Mouse (Mus musculus) limb, embryonic 11.5 days (tissue): ENCODE measurements around the gene Cd300e. TPM values are rescaled to one million over a fixed set of nuclear protein-coding genes. Genes with fewer than 3 reads are reported as not detected.

ENCODE experiments used
- ATAC-seq: fragments of 200-750 bp; cut with Nextera tagmentation; 2 replicates; pipeline ENCODE4 v1.8.0; 2017; ENCODE audit warnings: low read depth; ENCODE audit not compliant: insufficient number of reproducible peaks, low FRiP score, low TSS enrichment
- DNase-seq: peaks from one replicate; pipeline ENCODE4 v3.0.0-alpha.2; 2015; ENCODE audit warnings: low spot score
- H3K27ac ChIP-seq: fragments of 300-500 bp; sonication (generic); replicated peaks from 2 replicates; pipeline ENCODE4 v1.5.1; 2014; ENCODE audit warnings: low read depth, mild to moderate bottlenecking, low read length
- H3K27me3 ChIP-seq: fragments of 300-500 bp; sonication (generic); 2 replicates; pipeline ENCODE4 v1.6.1; 2014; ENCODE audit warnings: mild to moderate bottlenecking, low read length, mixed read lengths; ENCODE audit not compliant: control insufficient read depth, insufficient read depth
- H3K36me3 ChIP-seq: fragments of 300-500 bp; sonication (generic); 2 replicates; pipeline ENCODE4 v1.6.1; 2014; ENCODE audit warnings: mild to moderate bottlenecking, low read length, moderate library complexity, mixed read lengths; ENCODE audit not compliant: control insufficient read depth, insufficient read depth
- H3K4me1 ChIP-seq: fragments of 300-500 bp; sonication (generic); 2 replicates; pipeline ENCODE4 v1.6.1; 2014; ENCODE audit warnings: low read length, mixed read lengths; ENCODE audit not compliant: control insufficient read depth, insufficient read depth
- H3K4me2 ChIP-seq: fragments of 300-500 bp; sonication (generic); 2 replicates; pipeline ENCODE4 v1.6.1; 2014; ENCODE audit warnings: low read depth, mild to moderate bottlenecking, moderate library complexity; ENCODE audit not compliant: severe bottlenecking
- H3K4me3 ChIP-seq: fragments of 300-500 bp; sonication (generic); 2 replicates; pipeline ENCODE4 v1.5.1; 2014; ENCODE audit warnings: low read depth, low read length
- H3K9ac ChIP-seq: fragments of 300-500 bp; sonication (generic); 2 replicates; pipeline ENCODE4 v1.6.1; 2014; ENCODE audit warnings: mild to moderate bottlenecking, low read length
- H3K9me3 ChIP-seq: fragments of 300-500 bp; sonication (generic); 2 replicates; pipeline ENCODE4 v1.6.1; 2016; ENCODE audit warnings: low read length; ENCODE audit not compliant: control insufficient read depth
- WGBS: fragments of 180-500 bp; shearing (Covaris S2); extraction: QIAGEN DNeasy Blood & Tissue Kit; methylation state at CpG from one replicate; pipeline ENCODE4 v1.1.7; 2014; 5-methylcytosine and 5-hydroxymethylcytosine counted together
- polyA plus RNA-seq: library from polyadenylated mRNA; unstranded; fragments of >200 nt; fragmentation: Nextera tagmentation; extraction: Ambion mirVana; gene quantifications from 2 replicates; pipeline ENCODE4 v1.2.1, GENCODE M21; 2014

The Cd300e gene
- polyA plus RNA-seq, 1 experiment from 2014 or later, result not detected

DNA sequence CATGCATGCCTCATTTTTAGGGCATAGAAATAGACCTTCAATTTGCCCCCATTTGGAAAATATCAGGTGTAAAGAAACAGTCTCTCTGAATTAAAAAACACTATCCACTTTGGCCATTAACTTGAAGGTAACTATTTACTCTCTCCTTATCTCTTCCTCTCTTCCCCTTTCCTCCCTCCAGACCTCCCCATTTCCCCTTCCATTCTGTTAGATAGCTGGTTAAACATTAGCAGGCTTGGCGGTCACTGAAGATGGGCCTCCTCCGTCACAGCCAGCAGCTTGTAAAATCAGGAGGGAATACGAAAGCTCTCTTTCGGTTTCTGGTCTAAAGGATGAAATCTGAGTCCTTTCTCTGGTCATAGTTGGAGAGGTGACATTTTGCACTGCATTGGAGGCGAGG is 13.9 kb upstream of the Cd300e start:
- Histone ChIP-seq H3K9me3 (no peaks in the 10 kb centered on the region), H3K27me3 (no peaks in the 10 kb centered on the region), H3K4me1 (peaks cover 3% of the 10 kb centered on the region), H3K4me2 (no peak overlapping the region), H3K36me3 (no peaks in the 10 kb centered on the region), H3K4me3 (no peak overlapping the region), H3K27ac (no peak overlapping the region), H3K9ac (no peak overlapping the region)
- WGBS, result 72% methylated on average over 5 of the region's 5 CpGs
- DNase-seq, result no peak
- ATAC-seq, result no peak

DNA sequence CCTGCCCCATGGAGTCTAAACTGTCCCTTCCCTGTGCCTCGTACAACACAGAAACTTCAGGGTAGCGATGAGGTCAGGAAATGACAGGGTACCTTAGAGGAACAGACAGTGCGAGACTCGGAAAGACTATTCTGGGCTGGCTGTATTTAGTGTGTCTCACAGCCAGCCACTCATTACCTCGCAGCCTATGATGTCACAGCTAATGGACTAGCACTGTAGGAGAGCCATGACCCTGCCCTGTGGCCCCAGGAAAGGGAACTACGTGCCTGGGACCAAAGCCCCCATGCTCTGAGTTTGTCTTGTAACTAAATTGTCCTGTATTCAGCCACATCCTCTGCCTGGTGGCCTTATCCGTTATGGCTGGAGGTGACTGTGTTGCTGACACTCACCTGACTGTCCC is 13.4 kb upstream of the Cd300e start:
- WGBS, result 80% methylated on average over 7 of the region's 7 CpGs
- H3K4me2 ChIP-seq, result no peak overlapping the region

DNA sequence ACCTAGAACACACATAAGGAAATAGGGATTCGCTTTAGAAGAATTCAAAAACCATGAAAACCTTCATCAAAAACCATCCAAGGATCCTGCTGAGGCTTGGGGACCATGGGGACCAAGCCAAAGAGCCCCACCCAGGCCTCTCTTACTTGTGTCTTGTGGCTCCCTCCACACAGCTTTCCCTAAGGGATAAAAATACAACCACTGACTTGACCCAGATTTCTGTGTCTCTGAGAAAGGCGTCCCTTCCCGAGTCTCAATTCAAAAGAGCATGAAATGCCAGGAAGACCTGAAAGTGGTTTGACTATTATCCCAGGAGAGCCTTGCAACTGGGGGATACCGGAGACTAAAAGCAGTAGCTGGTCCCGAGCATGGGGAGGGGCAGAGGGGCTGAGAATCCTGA is 11.0 kb upstream of the Cd300e start:
- H3K4me3 ChIP-seq, result no peak overlapping the region
- WGBS, result 77% methylated on average over 5 of the region's 5 CpGs
- no peak overlapping the region for H3K9ac ChIP-seq
- H3K4me2 ChIP-seq, result no peak overlapping the region
- H3K4me1 ChIP-seq, result peaks cover 3% of the 10 kb centered on the region
- no peaks in the 10 kb centered on the region for H3K36me3 ChIP-seq
- H3K27me3 ChIP-seq, result no peaks in the 10 kb centered on the region
- ATAC-seq, result no peak
- no peaks in the 10 kb centered on the region for H3K9me3 ChIP-seq
- DNase-seq, result no peak
- H3K27ac ChIP-seq, result no peak overlapping the region

More for the DNA sequence above, 13.4 kb upstream of the Cd300e start:
- no peak for DNase-seq
- H3K4me1 ChIP-seq, result peaks cover 3% of the 10 kb centered on the region
- no peak overlapping the region for H3K9ac ChIP-seq
- H3K9me3 ChIP-seq, result no peaks in the 10 kb centered on the region
- no peak for ATAC-seq
- H3K36me3 ChIP-seq, result no peaks in the 10 kb centered on the region
- no peak overlapping the region for H3K4me3 ChIP-seq
- H3K27ac ChIP-seq, result no peak overlapping the region
- H3K27me3 ChIP-seq, result no peaks in the 10 kb centered on the region

DNA sequence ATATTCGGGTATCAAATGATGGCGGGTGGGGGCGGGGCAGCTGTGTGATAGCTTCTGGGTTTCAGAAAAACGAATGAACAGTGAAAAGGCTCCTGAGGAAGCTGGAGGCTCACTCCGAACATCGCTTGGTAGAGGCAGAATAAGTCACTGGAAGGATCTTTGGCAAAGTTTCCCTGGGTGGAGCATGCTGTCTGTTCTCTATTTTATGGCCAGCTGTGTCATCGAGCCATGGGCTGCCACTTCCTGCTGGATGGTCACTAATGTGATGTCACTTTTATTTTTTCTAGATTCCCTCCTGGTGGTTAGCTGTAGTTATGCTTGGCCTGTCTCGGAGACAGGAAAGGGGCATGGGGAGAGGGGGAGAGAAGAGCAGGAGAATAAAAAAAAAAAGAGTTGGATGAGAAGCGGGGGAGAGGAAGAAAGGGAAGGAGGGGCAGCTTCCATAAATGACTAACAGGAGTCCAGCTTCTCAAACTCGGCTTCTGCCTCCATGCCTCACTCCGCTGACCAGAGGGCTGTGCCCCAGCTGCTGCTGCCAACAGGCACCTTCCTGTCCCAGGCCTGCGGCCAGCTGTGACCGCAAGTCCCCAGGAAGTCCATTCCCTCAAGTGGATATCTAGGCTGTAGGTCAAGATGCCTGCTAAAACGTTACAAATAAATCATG is 9.8 kb upstream of the Cd300e start:
- H3K4me1 ChIP-seq, result peaks cover 3% of the 10 kb centered on the region
- no peak overlapping the region for H3K9ac ChIP-seq
- WGBS, result 27% methylated on average over 14 of the region's 14 CpGs
- H3K9me3 ChIP-seq, result no peaks in the 10 kb centered on the region
- no peak overlapping the region for H3K4me2 ChIP-seq
- no peaks in the 10 kb centered on the region for H3K36me3 ChIP-seq
- H3K27ac ChIP-seq, result no peak overlapping the region
- ATAC-seq (no peak), DNase-seq (peak; percentile 31)
- no peak overlapping the region for H3K4me3 ChIP-seq
- H3K27me3 ChIP-seq, result no peaks in the 10 kb centered on the region

DNA sequence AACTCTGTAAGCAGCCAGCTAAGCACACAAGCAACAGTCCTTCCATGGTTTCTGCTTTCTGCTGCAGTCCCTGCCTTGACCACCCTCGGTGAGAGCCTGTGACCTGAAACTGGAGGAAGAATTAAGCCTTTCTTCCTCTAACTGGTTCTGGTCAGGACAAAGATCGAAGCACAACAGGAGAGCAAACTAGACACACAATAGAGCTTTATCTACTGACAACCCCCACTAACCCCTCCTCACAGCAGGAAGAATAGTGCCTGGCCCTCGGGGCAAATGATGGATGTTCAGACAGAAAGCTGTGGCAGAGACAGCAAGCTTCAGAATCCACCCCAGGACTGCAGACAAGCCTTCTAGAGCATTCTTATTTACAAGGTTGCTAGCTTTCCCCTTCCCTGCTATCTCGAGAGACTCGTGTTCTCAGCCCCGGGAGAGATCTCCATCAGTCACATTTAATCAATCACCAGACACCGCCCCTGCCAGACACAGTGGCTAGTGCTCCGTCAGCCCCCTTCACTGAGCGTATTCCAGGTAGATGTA is 9.1 kb upstream of the Cd300e start:
- H3K27me3 ChIP-seq, result no peaks in the 10 kb centered on the region
- no peak overlapping the region for H3K4me2 ChIP-seq
- no peaks in the 10 kb centered on the region for H3K36me3 ChIP-seq
- no peak overlapping the region for H3K4me3 ChIP-seq
- DNase-seq (no peak), ATAC-seq (no peak)
- no peaks in the 10 kb centered on the region for H3K9me3 ChIP-seq
- no peak overlapping the region for H3K27ac ChIP-seq
- WGBS, result 22% methylated on average over 9 of the region's 9 CpGs
- H3K9ac ChIP-seq, result no peak overlapping the region
- peaks cover 3% of the 10 kb centered on the region for H3K4me1 ChIP-seq

DNA sequence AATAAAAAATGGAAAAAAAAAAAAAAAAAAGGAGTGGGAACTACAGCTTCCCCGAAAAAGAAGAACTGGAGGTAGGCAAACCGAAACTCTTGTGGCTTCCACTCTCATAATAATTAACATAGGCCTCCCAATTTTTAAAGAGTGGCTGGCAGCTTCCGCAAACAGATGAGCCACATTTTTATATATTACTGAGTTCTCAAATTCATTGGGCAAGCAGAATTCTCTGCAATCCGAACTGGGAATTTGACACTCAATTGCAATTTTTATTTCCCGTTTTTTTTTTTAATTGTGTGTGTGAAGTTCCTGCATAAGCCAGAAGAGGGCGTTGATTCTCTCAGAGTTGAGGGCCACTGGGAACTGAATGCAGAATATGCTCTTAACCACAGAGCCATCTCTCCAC is 4.8 kb upstream of the Cd300e start:
- Histone ChIP-seq H3K36me3 (no peaks in the 10 kb centered on the region), H3K4me1 (no peaks in the 10 kb centered on the region; the same call in none of the 2 replicates), H3K4me2 (no peak overlapping the region), H3K9ac (no peak overlapping the region), H3K27me3 (no peaks in the 10 kb centered on the region), H3K9me3 (no peaks in the 10 kb centered on the region), H3K27ac (no peak overlapping the region), H3K4me3 (no peak overlapping the region)
- ATAC-seq (no peak), DNase-seq (no peak)
- 73% methylated on average over 6 of the region's 6 CpGs for WGBS

DNA sequence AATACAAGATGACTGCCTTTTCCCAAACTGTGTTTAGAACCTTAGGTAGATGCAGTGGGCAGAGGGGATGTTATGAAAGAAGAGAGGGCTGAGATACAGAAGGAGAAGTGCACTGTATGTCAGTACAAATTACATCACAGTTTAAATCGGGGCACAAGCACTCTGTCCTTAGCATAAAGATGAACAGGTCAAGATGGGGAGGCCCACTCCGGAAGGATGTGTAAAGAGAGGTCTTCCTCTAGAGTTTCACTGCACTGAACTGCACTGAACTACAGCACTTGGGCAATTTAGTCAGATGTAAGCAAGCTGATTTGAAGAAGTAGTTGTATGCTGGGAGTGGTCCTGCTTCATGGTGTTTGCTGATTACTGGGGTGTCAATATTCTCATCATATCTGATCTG is 2.2 kb downstream of the Cd300e start:
- 85% methylated on average over 2 of the region's 2 CpGs for WGBS
- ATAC-seq (no peak), DNase-seq (no peak)
- H3K4me3 ChIP-seq, result no peak overlapping the region
- H3K4me2 ChIP-seq, result no peak overlapping the region
- H3K36me3 ChIP-seq, result no peaks in the 10 kb centered on the region
- H3K9me3 ChIP-seq, result no peaks in the 10 kb centered on the region
- H3K4me1 ChIP-seq, result no peaks in the 10 kb centered on the region
- no peak overlapping the region for H3K9ac ChIP-seq
- H3K27ac ChIP-seq, result no peak overlapping the region
- H3K27me3 ChIP-seq, result no peaks in the 10 kb centered on the region

DNA sequence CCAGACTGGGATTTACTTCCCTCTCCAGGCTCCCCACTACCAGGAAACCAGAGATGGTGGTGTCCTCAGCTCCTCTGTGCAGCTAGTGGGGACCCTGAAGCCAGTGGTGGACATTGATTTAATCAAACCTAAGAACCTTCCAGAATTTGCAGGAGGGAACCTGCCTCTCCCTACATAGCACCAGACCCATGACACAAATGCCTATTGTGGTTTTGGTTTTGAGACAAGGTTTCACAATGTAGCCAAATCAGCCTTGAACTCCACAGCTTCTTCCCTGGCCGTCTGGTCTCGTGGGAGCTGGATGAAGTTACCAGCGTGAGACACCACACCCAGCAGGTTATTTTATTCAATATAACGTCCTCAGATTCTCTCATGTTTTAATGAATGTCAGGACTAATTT is 3.3 kb downstream of the Cd300e start:
- no peak for ATAC-seq

DNA sequence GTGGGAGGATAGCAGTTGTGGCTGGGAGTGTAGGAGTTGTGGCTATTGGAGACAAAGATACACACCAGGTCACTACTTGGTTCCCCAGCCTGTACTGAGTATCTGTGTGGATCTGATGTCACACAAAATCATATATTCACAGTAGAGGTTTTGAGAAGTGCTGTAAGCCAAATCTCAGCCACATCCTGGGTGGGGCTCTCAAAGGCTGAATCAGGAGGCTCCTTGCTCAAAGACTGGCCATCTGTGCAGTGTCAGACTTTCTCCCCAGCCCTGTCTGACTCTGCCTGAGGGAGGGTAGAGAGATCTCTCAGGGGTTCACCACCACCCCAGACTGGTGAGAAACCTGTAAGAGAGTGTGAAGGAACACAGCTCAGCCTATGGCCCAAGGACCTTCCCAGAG is 7.4 kb downstream of the Cd300e start:
- ATAC-seq, result no peak

More for the DNA sequence above, 3.3 kb downstream of the Cd300e start:
- no peak overlapping the region for H3K4me3 ChIP-seq
- WGBS, result 84% methylated on average over 4 of the region's 4 CpGs
- no peaks in the 10 kb centered on the region for H3K27me3 ChIP-seq
- H3K9ac ChIP-seq, result no peak overlapping the region
- no peak overlapping the region for H3K27ac ChIP-seq
- no peak for DNase-seq
- no peak overlapping the region for H3K4me2 ChIP-seq
- no peaks in the 10 kb centered on the region for H3K4me1 ChIP-seq
- H3K36me3 ChIP-seq, result no peaks in the 10 kb centered on the region
- H3K9me3 ChIP-seq, result no peaks in the 10 kb centered on the region

More for the DNA sequence above, 7.4 kb downstream of the Cd300e start:
- Histone ChIP-seq H3K36me3 (no peaks in the 10 kb centered on the region), H3K9me3 (no peaks in the 10 kb centered on the region), H3K27ac (no peak overlapping the region), H3K27me3 (no peaks in the 10 kb centered on the region), H3K9ac (no peak overlapping the region), H3K4me3 (no peak overlapping the region), H3K4me1 (no peaks in the 10 kb centered on the region), H3K4me2 (no peak overlapping the region)
- no peak for DNase-seq
